Mouse (Mus musculus) cerebellum, adult 8-10 months (tissue): ENCODE data around the gene Alox12.

Experiments
- DNase-seq: peaks from one replicate; pipeline ENCODE4 v3.0.0; 2022

Gene Alox12

GRCm38 (mm10) chr11:70254931-70255531 lies at the start of gene Alox12:
Gene Alox12, minus strand, starts transcription at chr11:70255353.
- no peak for DNase-seq

DNA sequence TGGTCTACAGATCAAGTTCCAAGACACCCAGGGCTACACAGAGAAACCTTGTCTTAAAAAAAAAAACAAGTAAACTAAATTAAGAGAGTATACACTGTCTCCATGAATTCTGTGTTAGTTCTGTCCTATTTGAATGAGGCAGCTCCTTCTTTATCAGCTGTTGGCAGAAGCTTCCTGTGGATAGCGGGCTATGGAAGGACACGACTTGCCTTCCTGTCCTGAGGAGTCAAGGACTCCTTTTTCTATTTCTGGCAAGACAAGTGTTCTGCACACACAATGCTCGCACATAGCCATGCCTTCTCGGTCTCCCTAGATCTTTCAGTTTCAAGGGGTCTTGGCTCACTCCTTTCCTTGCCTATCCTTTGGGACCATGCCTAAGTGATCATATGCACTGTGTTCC lies 47.1 kb upstream of the Alox12 start:
- no peak for DNase-seq

- DNase-seq = no peak
These were observed 42.8 kb upstream of the Alox12 start for GRCm38 (mm10) chr11:70297836-70298454.

- no peak for DNase-seq
These were observed 42.3 kb upstream of the Alox12 start for GRCm38 (mm10) chr11:70297405-70297804.

GRCm38 (mm10) chr11:70293881-70294280 lies 38.7 kb upstream of the Alox12 start:
- DNase-seq = no peak

- DNase-seq = no peak
These were observed 36.1 kb upstream of the Alox12 start for GRCm38 (mm10) chr11:70291235-70291634.

DNA sequence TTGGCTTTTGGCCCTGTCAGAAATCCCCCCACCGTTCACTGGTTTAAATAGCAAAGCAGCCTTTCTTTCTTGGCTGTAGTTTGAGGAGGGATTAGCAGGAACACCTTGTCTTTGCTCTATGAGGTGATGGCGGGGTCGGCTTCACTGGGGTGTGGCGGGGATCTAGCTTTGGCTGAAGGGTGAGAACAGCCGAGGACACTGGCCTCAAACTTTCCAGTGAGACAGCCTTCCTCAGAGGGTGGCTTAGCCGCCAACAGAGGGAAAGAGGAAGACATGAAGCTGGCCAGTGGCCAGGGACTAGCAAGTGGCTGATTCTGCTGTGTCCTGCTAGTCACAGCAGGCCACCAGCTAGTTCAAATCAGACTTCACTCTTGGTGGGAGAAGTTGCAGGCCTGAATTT lies 34.1 kb upstream of the Alox12 start:
- DNase-seq = no peak

DNA sequence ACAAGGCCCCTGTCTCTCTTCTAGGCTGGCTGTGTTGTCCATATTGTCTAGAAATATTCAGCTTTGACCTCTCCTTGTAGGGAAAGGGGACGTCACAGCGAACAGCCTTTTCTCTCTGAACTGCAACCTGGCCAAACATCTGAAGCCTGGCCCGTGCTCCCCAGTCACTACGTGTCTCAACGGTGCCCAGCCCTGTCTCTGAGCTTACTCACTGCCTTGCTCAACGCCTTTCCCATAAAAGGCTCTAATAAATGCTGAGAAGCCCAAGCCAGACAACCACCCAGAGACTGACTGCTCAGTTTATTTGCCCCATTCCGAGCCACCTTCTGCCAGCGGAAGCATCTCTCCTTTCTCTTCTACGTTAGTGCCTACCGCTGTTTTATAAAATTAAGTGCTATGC lies 32.9 kb upstream of the Alox12 start:
- DNase-seq = no peak

- no peak for DNase-seq
These were observed 30.5 kb upstream of the Alox12 start for GRCm38 (mm10) chr11:70285686-70286085.

- no peak for DNase-seq
These were observed 29.6 kb upstream of the Alox12 start for GRCm38 (mm10) chr11:70284757-70285156.

DNA sequence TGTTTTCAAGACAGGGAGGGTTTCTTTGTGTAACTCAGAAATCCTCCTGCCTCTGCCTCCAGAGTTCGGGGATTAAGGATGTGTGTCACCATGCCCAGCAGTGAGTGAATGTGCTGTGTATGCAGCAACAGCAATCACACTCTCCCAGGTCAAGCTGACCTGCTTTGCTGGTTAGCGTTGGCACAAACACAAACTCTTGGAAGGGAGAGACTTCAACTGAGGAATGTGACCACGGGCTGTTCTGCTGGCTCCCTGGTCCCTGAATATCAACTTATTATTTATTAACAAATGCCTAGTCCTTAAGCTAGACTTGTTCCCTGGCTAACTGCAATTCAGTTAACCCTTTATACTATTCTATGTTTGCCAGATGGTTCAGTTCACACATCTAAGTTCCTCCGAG lies 28.5 kb upstream of the Alox12 start:
- DNase-seq = no peak

GRCm38 (mm10) chr11:70280441-70280840 lies 25.3 kb upstream of the Alox12 start:
- no peak for DNase-seq

GRCm38 (mm10) chr11:70278961-70279360 lies 23.8 kb upstream of the Alox12 start:
- DNase-seq = no peak

DNA sequence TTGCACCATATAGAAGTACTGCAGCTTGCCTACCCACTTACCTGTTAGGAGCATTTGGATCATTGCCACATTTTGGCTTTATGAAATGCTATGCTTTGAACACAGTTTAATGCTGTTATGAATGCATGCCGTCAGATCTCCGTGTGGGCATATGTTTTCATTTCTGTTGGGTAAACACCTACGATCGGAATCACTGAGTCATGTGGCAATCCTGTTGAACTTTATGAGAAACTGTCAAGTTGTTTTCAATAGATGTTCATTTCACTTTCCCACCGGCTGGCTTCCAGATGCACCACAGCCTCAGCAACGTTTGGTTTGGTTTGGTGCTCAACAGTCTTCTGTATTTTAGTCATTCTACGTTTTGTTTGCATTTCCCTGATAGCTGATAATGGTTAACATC lies 16.5 kb upstream of the Alox12 start:
- no peak for DNase-seq

DNA sequence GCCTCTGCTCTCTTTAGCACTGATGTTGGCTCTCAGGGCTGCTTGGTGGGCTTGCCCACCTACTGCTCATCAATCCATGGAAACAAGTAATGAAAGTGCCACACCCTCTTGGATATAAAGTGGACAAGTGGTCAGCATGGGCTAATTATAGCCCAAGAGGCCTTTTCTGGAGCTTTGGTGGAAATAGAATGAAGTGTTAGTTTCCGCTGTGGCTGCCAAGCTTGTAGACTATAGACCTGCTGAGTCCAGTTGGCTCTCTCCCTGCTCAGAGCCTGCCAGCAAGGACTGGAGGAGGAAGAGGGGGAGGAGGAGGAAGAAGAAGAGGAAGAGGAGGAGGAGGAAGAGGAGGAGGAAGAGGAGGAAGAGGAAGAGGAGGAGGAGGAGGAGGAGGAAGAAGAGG lies 11.3 kb upstream of the Alox12 start:
- no peak for DNase-seq

GRCm38 (mm10) chr11:70265819-70266218 lies 10.7 kb upstream of the Alox12 start:
- no peak for DNase-seq

- DNase-seq = no peak
These were observed 10.1 kb upstream of the Alox12 start for GRCm38 (mm10) chr11:70265252-70265651.

DNA sequence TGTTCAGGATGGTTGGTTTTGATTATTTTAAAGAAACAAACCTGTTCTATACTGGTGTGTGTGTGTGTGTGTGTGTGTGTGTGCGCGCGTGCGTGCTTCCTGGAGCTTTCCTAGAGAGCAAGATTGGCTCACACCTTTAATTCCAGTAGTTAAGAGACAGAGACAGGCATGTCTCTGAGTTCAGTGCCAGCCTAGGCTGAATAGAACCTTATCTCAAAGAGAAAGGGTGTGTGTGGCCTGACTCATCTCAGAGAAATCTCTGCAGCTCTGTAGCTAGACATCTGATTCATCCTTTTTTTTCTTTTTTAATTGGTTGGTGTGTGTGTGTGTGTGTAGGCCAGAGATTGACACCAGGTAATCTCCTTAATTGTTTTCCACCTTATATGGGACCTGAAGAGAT lies 3.9 kb upstream of the Alox12 start:
- no peak for DNase-seq

DNA sequence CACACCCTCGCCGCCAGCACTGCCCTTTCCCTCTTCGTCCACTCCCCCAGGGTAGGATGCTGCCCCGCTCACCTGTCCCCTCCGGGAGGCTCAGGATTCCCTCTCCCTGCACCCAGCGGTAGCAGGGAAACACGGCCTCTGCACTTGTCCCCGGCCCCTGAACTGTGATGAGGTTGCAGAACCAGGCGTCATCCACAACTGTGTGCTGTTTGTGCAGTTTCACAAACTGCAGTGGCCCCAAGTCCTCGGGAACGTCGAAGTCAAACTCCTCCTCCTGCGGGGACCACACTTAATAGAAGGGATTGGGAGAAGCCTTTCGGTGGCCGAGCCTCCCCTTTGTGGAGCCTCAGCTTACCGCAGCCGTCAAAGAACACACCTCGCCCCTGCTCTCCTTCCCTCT lies 816 bp downstream of the Alox12 start:
- DNase-seq = no peak

DNA sequence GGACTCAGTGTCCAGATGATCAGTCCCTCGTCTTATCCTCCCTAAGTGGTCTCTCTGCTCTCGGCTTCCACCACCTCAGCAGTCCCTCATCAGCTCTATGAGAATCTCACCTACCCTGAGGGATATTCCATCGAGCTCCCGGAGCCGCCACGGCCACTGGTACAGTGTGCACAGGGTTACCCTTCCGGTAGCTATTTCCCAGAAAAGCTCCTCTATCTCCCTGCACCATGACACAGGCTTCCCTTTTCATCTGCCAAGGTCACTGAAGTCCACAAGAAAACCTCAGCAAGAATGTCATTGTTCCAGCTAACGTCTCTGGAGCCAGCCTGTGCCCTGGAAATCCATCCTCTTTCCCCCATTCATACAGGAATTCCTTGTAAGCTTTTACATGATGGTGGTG lies 3.3 kb downstream of the Alox12 start:
- no peak for DNase-seq

DNA sequence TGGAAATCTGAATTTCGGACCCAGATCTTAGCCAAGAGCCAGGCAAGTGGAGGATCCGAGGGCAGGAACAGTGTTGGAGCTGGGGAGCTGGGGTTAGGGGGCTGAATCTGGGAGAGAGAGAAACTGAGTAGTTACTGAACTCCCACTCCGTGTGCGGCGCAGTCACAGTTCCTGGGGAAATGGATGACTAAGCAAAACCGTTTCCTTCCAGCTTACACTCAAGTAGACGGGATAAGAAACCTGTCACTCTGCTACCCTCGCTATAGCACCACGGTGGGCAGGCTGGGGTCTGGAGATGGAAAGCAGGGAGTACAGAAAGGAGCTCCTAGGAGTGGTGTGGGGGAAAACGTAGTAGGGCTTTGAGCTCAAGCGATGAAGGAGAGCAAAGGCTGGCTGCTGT lies 5.0 kb downstream of the Alox12 start:
- DNase-seq = no peak

DNA sequence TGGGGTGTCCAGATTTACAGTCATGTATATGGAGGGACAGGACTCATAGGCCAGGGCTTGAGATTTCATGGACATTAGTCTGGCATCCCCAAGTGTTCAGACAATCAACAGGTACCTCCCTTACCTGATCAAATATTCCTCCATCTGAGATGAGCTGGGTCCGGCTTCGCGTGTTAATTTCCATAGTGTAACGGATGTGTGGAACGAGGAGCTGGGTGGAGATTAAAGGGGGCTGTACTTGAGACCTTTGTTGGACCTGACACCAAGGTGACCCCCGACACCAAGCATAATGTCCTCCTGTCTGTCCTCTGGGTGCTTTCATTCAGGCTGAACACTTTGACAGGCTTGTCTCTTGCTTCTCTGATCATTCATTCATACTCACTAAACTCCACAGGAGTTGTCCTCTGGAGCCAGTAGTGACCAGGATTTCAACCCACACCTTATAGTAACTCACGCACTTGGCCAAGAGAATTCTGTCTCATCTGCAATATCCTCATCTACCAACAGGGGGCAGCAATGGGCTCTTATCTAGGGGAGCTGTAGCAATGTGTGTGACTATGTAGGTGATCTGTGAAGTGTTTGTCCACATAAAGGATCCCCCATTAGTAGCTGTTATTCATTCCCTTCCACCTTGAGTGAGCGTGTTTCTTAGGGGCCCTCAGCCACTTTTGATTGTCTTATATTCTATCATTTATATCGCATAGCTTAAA lies 7.9 kb downstream of the Alox12 start:
- peak; percentile 74 for DNase-seq

DNA sequence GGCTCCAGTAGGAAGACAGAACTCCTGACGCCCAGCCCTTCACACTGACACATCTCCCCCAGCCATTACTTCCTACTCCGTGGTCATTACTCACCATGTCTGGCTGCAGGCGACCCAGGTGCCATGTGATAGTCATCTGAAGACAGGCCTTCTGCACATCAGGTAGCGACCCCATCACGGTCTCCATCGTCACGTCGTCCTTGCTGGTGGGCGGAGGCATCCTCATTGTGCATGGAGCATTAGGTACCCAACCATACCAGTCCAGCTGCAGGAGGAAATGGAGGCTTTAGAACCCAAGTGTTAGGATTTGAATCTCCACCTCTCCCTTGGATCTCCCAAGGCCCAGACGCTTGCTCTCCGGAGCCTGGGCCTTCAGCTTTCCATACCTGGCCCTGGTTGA lies 12.6 kb downstream of the Alox12 start:
- no peak for DNase-seq

GRCm38 (mm10) chr11:70239541-70240279 lies 15.4 kb downstream of the Alox12 start, which contains the start of the genes Gm21988 and Rnasek:
Gene Gm21988, minus strand, starts transcription at chr11:70239830.
Gene Rnasek, minus strand, starts transcription at chr11:70239842.
- DNase-seq = peak; percentile 89
